Mouse (Mus musculus): ENCODE data around the gene Ctc1. TPM values are rescaled to one million over a fixed set of nuclear protein-coding genes. Genes with fewer than 3 reads are reported as not detected.
"Not testable (repeated sequence)": the region's sequence is repeated elsewhere in the genome, so short reads cannot be mapped to it uniquely, and the experiment has no call there.

Gene Ctc1
- total RNA-seq (2014; fragmentation: Nextera tagmentation) (50.3 and 66.2 TPM in 2 replicates), total RNA-seq (2017) (17.1 and 22.4 TPM in 2 replicates)

- peak; percentile 95 for ATAC-seq (replicated peaks; ENCODE audit: poor library complexity, severe bottlenecking)
These were observed at the start of gene Ctc1 for GRCm38 (mm10) chr11:69015644-69016441. Gene Ctc1 (plus strand): TSS chr11:69015911.

DNA sequence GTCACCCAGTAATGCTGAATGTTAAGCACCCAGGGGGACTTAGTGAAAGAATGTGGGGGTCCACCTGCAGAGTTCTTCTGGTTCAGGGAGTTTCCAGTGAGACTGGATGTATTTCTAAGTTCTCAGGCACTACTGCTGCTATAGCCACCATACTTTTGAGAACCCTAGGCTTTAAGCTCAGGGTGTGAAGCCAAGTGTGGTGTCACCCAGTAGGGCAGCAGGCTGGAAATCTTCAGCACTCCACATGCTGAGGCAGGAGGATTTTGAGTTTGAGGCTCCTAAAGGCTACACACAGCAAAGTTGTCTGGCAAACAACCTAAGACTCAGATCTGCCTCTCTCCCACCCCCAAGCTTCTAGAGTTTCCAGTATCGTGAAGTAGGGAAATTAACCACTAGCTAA lies 49.2 kb upstream of the Ctc1 start:
- no peak for ATAC-seq (replicated peaks; ENCODE audit: poor library complexity, severe bottlenecking)

DNA sequence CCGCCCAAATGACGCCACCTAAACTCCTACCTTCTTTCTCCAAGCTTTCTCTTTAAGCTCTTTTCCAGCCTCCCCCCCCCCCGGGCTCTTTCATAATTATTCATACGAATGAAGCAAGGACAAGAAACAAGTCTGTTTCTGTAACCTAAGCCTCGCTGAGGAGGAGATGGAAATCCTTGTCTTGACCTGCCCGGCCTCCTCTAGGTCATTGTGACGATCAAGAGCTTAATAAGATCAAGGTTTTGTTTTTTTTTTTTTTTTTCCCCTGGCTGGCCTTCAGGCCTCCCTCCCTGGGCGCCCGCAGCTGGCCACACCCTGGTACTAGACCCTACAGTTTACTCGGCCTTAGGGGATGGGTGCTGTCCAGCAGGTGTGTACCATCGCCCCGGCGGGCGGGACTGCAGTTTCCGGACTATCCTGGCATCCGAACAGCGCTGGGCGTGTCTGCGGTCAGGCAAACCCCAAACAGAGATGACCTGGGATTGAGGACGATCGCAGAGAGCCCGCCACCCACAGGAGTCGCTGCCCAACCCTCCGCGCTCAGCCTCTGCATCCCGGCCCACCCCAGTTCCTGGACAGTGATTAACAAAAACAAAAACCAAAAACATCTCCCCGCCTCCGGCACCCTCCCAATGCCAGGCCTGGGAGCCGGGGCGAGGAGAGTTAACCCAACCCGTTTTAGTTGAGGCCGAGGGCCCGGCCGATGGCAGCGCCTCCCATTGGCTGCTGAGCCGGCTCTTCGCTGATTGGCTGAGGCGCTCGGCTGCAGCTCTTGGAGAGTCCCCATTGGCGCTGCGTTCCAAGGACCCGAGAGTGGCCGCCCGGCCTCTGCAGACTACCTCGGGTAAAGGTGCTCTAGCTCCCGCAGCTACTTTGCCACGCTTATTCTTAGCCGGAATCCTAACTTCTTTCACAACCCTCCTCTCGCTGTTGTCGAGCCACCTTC lies 48.1 kb upstream of the Ctc1 start, which contains the start of gene Slc25a35:
Gene Slc25a35, plus strand, starts transcription at position 795 of the 946 bp plus-strand sequence.
- peak; percentile 90 for ATAC-seq (replicated peaks; ENCODE audit: poor library complexity, severe bottlenecking)

GRCm38 (mm10) chr11:68968752-68969151 lies 47.0 kb upstream of the Ctc1 start:
- no peak for ATAC-seq (replicated peaks; ENCODE audit: poor library complexity, severe bottlenecking)

DNA sequence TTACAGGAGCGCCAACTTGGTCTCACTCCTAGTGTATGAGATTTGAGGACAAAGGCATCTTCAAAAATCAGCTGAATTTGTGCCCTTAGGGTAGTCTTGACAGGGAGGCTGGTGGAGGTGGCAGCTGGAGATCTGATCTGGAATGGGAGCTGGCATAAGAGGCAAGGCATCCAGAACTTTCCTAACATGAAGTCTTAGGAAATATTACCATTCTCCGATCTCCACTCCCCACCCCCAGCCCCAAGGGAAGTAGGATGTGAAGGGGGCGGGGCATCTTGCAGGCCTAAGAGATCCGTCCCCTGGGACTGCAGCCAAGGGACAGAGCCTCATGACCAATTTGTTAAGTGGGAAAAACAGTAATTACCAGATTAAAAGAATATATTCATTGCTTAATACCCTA lies 45.5 kb upstream of the Ctc1 start:
- ATAC-seq (replicated peaks; ENCODE audit: poor library complexity, severe bottlenecking): no peak

DNA sequence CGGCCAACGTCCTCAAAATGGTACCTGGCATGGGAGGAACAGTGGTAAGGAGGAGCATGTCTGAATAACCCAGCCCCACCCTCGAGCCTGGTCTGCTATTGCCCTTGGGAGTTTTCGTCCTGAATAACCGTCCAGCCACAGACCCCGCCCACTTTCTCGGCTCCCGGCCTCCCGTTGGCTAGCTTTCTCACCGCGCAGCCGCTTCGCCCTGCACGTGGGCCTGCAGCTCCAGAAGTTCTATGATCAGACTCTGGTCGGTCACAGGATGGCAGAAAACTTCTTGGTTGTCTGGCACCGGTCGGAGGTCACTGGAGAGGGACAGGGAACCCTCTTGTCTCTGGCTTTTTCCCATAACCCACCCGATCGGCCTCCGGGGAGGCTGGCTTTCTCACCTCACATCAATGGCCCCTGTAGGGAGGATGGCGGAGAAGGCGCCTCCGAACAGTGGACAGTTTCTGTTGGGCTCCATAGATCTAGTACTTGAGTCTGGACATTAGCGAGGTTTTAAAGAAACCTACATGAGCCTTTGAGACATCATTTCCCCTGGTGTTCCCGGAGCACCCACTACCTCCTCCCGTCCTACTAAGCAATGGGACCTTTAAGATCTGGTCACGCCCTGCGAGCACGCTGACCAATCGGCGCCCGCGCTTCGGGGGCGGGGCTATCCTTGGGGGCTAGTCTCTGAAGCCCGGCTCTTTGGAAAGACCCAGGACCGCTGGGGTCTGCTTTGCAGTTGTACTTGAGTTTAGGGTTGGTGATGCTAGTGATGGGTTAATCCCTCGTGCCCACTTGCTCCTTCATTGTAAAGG lies 42.3 kb upstream of the Ctc1 start:
- ATAC-seq (replicated peaks; ENCODE audit: poor library complexity, severe bottlenecking): peak; percentile 89

DNA sequence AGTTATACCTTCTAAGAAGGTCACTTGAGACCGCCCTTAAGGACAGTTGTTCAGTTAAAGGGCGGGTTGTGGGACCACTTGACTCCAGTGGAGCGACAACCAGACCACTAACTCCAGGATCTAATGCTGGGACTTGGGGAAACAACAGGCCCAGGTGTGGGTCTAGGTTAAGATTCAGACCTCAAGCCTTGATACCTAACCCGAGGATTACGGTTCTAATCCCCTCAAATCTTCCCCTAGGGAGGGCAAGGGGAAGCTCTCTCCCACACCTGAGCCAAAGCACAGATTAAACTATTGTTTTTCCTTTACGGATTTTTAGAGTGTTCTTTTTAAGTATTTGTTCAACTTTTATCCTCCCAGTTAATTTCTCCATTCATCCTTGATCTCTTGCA lies 41.7 kb upstream of the Ctc1 start:
- no peak; the same call in 1 of the 2 replicates for ATAC-seq (replicated peaks; ENCODE audit: poor library complexity, severe bottlenecking)

- ATAC-seq (replicated peaks; ENCODE audit: poor library complexity, severe bottlenecking): no peak
These were observed 40.6 kb upstream of the Ctc1 start, which contains the start of gene Rangrf for GRCm38 (mm10) chr11:68975085-68975484. Gene Rangrf (minus strand): TSS chr11:68975185.

GRCm38 (mm10) chr11:68975601-68976000 lies 40.1 kb upstream of the Ctc1 start:
- ATAC-seq (replicated peaks; ENCODE audit: poor library complexity, severe bottlenecking): no peak

DNA sequence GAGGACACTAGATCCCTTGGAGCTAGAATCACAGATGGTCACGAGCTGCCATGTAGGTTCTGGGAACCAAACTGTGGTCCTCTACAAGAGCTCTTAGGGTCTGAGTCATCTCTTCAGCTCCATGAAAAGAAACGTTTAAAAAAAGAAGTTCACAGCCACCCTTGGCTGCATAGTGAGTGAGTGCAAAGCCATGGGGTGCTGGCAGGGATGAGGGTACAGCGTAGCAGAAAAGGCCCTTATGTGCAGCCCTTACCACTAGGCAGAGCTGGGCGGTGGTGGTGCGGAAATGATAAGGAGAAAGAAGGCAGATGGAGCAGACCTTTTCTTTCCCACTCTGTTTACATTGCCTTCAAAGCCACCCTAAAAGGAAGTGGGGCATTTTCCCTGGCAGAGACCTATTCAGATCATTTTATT lies 36.4 kb upstream of the Ctc1 start:
- ATAC-seq (replicated peaks; ENCODE audit: poor library complexity, severe bottlenecking): 0 out of 2 replicates have a peak, but pooled peaks have one; percentile 14

GRCm38 (mm10) chr11:68980919-68981318 lies 34.8 kb upstream of the Ctc1 start:
- ATAC-seq (replicated peaks; ENCODE audit: poor library complexity, severe bottlenecking): no peak

DNA sequence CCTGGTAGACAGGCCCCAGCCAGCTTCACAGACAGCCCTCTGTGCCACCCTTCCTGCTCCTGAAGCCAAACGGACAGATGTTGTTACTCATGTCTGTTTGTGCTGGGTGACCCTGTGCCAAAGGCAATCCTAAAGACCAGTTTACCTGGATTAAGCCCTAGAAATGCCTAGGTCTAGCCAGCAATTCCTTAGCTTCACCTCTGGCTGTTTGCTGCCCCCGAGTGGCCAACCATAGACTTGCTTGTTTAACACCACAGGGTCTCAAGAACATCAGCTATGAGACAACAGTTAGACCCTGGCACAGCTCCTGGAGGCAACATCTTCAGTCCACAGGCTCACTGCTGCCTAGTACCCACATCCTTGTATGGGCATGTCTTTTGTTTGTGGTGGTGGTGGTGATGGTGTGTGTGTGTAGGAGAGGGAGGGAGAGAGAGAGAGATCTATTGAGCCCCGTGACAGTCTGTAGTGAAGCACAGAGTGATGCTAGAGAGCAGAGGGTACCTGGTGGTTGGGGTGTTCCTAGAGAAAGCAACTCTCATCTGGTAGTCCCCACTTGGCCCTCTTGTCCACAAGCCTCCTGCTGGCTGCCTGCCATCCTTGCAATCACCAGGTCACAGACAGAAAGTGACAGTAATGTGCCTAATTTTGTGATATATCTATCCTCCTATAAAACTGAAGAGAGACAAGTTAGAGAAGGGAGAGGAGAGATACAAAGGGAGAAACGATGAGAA lies 32.9 kb upstream of the Ctc1 start:
- ATAC-seq (replicated peaks; ENCODE audit: poor library complexity, severe bottlenecking): peak; percentile 70

GRCm38 (mm10) chr11:68987365-68987882 lies 28.3 kb upstream of the Ctc1 start:
- ATAC-seq (replicated peaks; ENCODE audit: poor library complexity, severe bottlenecking): no peak

DNA sequence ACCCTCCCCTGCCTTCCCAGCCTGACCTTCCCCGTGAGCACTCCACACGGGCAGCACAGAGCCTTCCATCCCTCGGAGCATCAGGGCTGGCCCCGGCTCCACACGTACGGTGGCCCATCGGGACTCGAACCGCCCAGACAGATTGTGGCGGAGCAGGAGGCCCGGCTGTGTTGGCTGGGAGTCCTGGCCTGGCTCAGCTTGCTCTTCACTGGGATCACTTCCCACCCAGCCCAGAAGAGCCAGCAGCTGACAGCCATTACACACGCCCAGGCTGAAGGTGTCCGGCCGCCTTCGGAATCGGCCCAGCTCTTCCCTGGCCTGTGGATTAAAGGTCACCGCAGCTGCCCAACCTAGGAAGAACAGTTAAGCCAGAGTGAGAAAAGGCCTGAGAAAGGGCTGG lies 27.4 kb upstream of the Ctc1 start:
- no peak for ATAC-seq (replicated peaks; ENCODE audit: poor library complexity, severe bottlenecking)

DNA sequence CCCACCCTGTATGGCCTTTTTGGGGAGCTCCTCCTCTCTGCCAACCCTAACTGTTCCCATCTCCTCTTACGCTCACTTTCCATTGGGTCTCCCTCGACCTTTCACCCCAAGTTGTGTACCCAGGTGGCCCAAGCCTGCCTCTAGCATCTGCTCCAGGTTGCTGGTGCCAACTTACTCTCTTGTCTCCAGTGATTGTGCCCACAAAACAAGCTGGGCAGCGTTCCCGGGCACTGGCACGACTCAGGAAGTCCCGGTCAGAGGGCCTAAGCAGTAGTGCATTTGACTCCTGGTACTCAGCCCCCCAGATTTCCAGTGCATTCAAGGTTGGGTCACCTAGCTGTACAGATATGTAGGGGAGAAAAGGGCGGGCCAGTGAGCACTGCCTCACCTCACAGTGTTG lies 22.6 kb upstream of the Ctc1 start:
- ATAC-seq (replicated peaks; ENCODE audit: poor library complexity, severe bottlenecking): no peak

- peak; percentile 48; the same call in 1 of the 2 replicates for ATAC-seq (replicated peaks; ENCODE audit: poor library complexity, severe bottlenecking)
These were observed 21.3 kb upstream of the Ctc1 start for GRCm38 (mm10) chr11:68994377-68994776.

GRCm38 (mm10) chr11:68997080-68997479 lies 18.6 kb upstream of the Ctc1 start:
- ATAC-seq (replicated peaks; ENCODE audit: poor library complexity, severe bottlenecking): no peak

DNA sequence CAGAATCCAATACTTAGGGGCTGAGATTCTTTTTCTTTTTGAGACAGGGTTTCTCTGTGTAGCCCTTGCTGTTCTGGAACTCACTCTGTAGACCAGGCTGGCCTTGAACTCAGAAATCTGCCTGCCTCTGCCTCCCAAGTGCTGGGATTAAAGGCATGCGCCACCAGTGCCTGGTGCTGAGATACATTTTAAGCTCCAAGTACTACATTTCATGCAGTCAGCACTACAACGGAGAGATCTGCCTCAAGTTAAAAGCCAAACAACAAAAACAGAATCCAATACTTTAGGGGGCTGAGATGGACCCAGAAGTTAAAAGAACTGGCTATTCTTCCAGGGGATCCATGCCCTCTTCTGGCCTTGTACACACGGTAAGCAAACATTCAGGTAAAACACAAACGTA lies 12.9 kb upstream of the Ctc1 start:
- ATAC-seq (replicated peaks; ENCODE audit: poor library complexity, severe bottlenecking): not testable (repeated sequence)

DNA sequence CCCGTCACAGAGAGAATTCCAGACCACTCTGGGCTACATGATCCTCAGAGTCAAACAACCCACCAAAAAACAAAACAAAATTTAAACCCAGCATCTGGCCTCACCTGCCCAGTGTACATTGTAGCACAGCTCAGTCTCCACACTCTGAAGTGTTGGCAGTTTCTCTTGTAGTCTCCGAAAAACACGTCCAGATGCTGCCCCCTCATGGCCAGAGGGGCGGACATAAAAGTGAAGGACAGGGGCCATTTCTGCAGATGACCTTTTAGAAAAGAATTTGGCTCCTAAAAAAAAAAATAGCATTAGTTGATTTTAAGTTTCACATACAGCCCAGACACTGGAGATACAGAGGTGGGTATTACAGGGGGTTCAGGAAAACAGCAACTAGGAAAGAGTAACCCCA lies 12.1 kb upstream of the Ctc1 start:
- ATAC-seq (replicated peaks; ENCODE audit: poor library complexity, severe bottlenecking): no peak

All from granulocyte monocyte progenitor cell, adult 5-6 weeks (primary cell).